8 mouse cellular contexts compared by ENCODE assay signal in genomic region chr5:146705815-146706408, GRCm38 (mm10).
DNase-seq lines count a peak whose midpoint lies in the region; ATAC-seq lines count a peak whose summit lies in the region.

No protein-coding gene starts in this region.

- H3K27me3 ChIP-seq in hindbrain, embryonic 10.5 days (ENCODE audit: insufficient read depth, poor library complexity, severe bottlenecking), result no peaks in the 10 kb centered on the region
- no peaks in the 10 kb centered on the region for H3K27me3 ChIP-seq in hindbrain, embryonic 12.5 days
- H3K27me3 ChIP-seq in limb, embryonic 10.5 days (ENCODE audit: low read depth, poor library complexity, severe bottlenecking), result no peaks in the 10 kb centered on the region
- no peaks in the 10 kb centered on the region for H3K27me3 ChIP-seq in midbrain, embryonic 15.5 days (replicated peaks)

- peaks cover 4% of the 10 kb centered on the region; the same call in 1 of the 2 replicates for H3K9me3 ChIP-seq in hindbrain, embryonic 10.5 days
- no peaks in the 10 kb centered on the region; the same call in 1 of the 2 replicates for H3K9me3 ChIP-seq in hindbrain, embryonic 12.5 days (replicated peaks)
- H3K9me3 ChIP-seq in limb, embryonic 10.5 days (replicated peaks), result no peaks in the 10 kb centered on the region
- H3K9me3 ChIP-seq in midbrain, embryonic 15.5 days, result no peaks in the 10 kb centered on the region

- ATAC-seq in hindbrain, embryonic 12.5 days (ENCODE audit: low FRiP score), result no peak
- ATAC-seq in midbrain, embryonic 15.5 days (replicated peaks), result peak; percentile 66; the same call in 1 of the 2 replicates

- no peak overlapping the region for H3K9ac ChIP-seq in hindbrain, embryonic 12.5 days
- H3K9ac ChIP-seq in midbrain, embryonic 15.5 days, result no peak overlapping the region

- 13% methylated on average over 12 of the region's 12 CpGs for WGBS in hindbrain, embryonic 10.5 days
- WGBS in hindbrain, embryonic 12.5 days, result 11% methylated on average over 12 of the region's 12 CpGs
- 13% methylated on average over 12 of the region's 12 CpGs for WGBS in limb, embryonic 10.5 days
- WGBS in midbrain, embryonic 15.5 days, result 13% methylated on average over 12 of the region's 12 CpGs

- no peaks in the 10 kb centered on the region for H3K36me3 ChIP-seq in hindbrain, embryonic 10.5 days
- H3K36me3 ChIP-seq in hindbrain, embryonic 12.5 days, result no peaks in the 10 kb centered on the region
- no peaks in the 10 kb centered on the region for H3K36me3 ChIP-seq in limb, embryonic 10.5 days
- H3K36me3 ChIP-seq in midbrain, embryonic 15.5 days (replicated peaks), result no peaks in the 10 kb centered on the region

- peak; percentile 88 for DNase-seq in hindbrain, embryonic 10.5 days (ENCODE audit: low spot score)
- DNase-seq in embryo, embryonic 11 days, result peak; percentile 85
- peak; percentile 36 for DNase-seq in gastrocnemius, postnatal 25 days
- peak; percentile 82 for DNase-seq in kidney, adult 11 months
- peak; percentile 93 for DNase-seq in limb, embryonic 10.5 days (ENCODE audit: low spot score)
- DNase-seq in spleen, adult 18-20 months, result peak; percentile 69 to 88

- no peak overlapping the region for H3K4me3 ChIP-seq in hindbrain, embryonic 10.5 days
- no peak overlapping the region for H3K4me3 ChIP-seq in hindbrain, embryonic 12.5 days
- no peak overlapping the region for H3K4me3 ChIP-seq in limb, embryonic 10.5 days
- no peak overlapping the region for H3K4me3 ChIP-seq in midbrain, embryonic 15.5 days

- no peak overlapping the region for H3K27ac ChIP-seq in hindbrain, embryonic 10.5 days
- H3K27ac ChIP-seq in hindbrain, embryonic 12.5 days, result no peak overlapping the region
- H3K27ac ChIP-seq in limb, embryonic 10.5 days, result peak overlapping the region; percentile 62; the same call in 1 of the 2 replicates
- H3K27ac ChIP-seq in midbrain, embryonic 15.5 days, result no peak overlapping the region

- peaks cover 11% of the 10 kb centered on the region for H3K4me1 ChIP-seq in hindbrain, embryonic 10.5 days (replicated peaks)
- H3K4me1 ChIP-seq in hindbrain, embryonic 12.5 days, result 0 out of 2 replicates have a peak, but pooled peaks cover 5% of the 10 kb centered on the region
- H3K4me1 ChIP-seq in limb, embryonic 10.5 days, result peaks cover 9% of the 10 kb centered on the region
- H3K4me1 ChIP-seq in midbrain, embryonic 15.5 days, result 0 out of 2 replicates have a peak, but pooled peaks cover 4% of the 10 kb centered on the region

- H3K4me2 ChIP-seq in hindbrain, embryonic 12.5 days (replicated peaks), result no peak overlapping the region; the same call in 1 of the 2 replicates
- H3K4me2 ChIP-seq in midbrain, embryonic 15.5 days, result 0 out of 2 replicates have a peak overlapping the region, but pooled peaks have one; percentile 18

Comparison
In these comparisons a context has a peak if more than half of its experiments do, and no peak if none do; other contexts are left out.
1. DNase-seq: peak in every context shown above with its lines; median percentile 93 in limb, embryonic 10.5 days; 88 in hindbrain, embryonic 10.5 days; 85 in embryo, embryonic 11 days; 82 in kidney, adult 11 months; 78 in spleen, adult 18-20 months; 36 in gastrocnemius, postnatal 25 days.